Mouse (Mus musculus) midbrain, embryonic 11.5 days (tissue): ENCODE measurements around the gene Samd4b. TPM values are rescaled to one million over a fixed set of nuclear protein-coding genes. Genes with fewer than 3 reads are reported as not detected.
A peak's percentile ranks its signal among the peaks of the same experiment; 100 is the strongest.

Source experiments
- ATAC-seq: fragments of 200-750 bp; cut with Nextera tagmentation; 2 replicates; pipeline ENCODE4 v1.8.0; 2017; ENCODE audit warnings: moderate TSS enrichment, moderate library complexity; ENCODE audit not compliant: low FRiP score
- DNase-seq: peaks from one replicate; pipeline ENCODE4 v3.0.0; 2015; ENCODE audit warnings: low spot score; ENCODE audit errors: missing footprints
- H3K27ac ChIP-seq: fragments of 300-500 bp; sonication (generic); 2 replicates; pipeline ENCODE4 v1.5.1; 2014; ENCODE audit warnings: low read depth, low read length
- H3K27me3 ChIP-seq: fragments of 300-500 bp; sonication (generic); 2 replicates; pipeline ENCODE4 v1.6.1; 2014; ENCODE audit warnings: mild to moderate bottlenecking, low read length, moderate library complexity, mixed read lengths; ENCODE audit not compliant: control insufficient read depth, insufficient read depth
- H3K36me3 ChIP-seq: fragments of 300-500 bp; sonication (generic); 2 replicates; pipeline ENCODE4 v1.6.1; 2014; ENCODE audit warnings: mild to moderate bottlenecking, low read length, moderate library complexity, mixed read lengths; ENCODE audit not compliant: control insufficient read depth, insufficient read depth
- H3K4me1 ChIP-seq: fragments of 300-500 bp; sonication (generic); 2 replicates; pipeline ENCODE4 v1.6.1; 2014; ENCODE audit warnings: low read length; ENCODE audit not compliant: control insufficient read depth, insufficient read depth
- H3K4me2 ChIP-seq: fragments of 300-500 bp; sonication (generic); 2 replicates; pipeline ENCODE4 v1.6.1; 2014; ENCODE audit warnings: mild to moderate bottlenecking, moderate library complexity
- H3K4me3 ChIP-seq: fragments of 300-500 bp; sonication (generic); 2 replicates; pipeline ENCODE4 v1.5.1; 2014; ENCODE audit warnings: low read depth, low read length
- H3K9ac ChIP-seq: fragments of 300-500 bp; sonication (generic); 2 replicates; pipeline ENCODE4 v1.6.1; 2014; ENCODE audit warnings: low read length
- H3K9me3 ChIP-seq: fragments of 300-500 bp; sonication (generic); 2 replicates; pipeline ENCODE4 v1.6.1; 2016; ENCODE audit warnings: low read length; ENCODE audit not compliant: control insufficient read depth
- WGBS: fragments of 180-500 bp; shearing (Covaris S2); extraction: QIAGEN DNeasy Blood & Tissue Kit; methylation state at CpG from one replicate; pipeline ENCODE4 v1.1.7; 2014; 5-methylcytosine and 5-hydroxymethylcytosine counted together
- polyA plus RNA-seq: library from polyadenylated mRNA; unstranded; fragments of >200 nt; fragmentation: Nextera tagmentation; extraction: Ambion mirVana; gene quantifications from 2 replicates; pipeline ENCODE4 v1.2.1, GENCODE M21; 2014

The Samd4b gene
- polyA plus RNA-seq, 1 experiment from 2014 or later: 27.8 TPM

DNA sequence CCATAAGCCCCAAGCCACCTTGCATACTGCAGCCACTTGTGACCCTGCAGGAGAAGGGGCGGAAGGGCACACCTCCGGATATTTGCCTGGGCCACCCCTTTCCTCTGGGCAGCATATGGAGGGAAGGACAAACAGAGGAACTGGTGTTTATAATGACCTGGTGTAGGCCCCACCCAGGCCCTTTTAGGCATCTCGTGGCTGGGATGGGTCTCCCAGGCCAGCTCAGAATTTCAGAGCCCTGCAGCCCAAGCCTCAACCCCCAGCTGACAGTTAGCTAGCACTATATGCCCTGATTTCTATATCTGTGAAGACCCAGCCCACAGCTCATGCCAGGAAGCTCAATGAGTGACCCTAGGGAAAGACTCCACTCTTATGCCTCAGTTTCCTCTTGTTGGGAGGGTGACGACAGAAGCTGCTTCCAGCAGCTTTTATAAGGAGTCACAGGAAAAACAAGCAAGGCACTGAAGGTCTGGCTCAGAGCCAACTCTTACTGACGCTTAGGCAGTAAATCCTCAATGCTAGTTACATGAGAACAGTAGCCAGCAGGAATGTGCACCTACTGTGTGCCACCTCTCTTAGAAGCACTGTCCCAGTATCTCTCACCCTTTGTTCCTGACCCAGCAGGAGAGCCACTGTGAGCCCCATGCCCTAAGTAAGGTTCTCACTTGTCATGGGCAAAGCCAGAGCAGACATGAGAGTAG is 26.8 kb downstream of the Samd4b start:
- no peaks in the 10 kb centered on the region for H3K27me3 ChIP-seq
- ATAC-seq (no peak), DNase-seq (no peak)
- no peak overlapping the region for H3K4me3 ChIP-seq
- 67% methylated on average over 5 of the region's 5 CpGs for WGBS
- H3K9me3 ChIP-seq: no peaks in the 10 kb centered on the region
- H3K27ac ChIP-seq: no peak overlapping the region
- H3K36me3 ChIP-seq: peaks cover 8% of the 10 kb centered on the region; the same call in 1 of the 2 replicates
- no peak overlapping the region for H3K9ac ChIP-seq
- no peaks in the 10 kb centered on the region for H3K4me1 ChIP-seq
- no peak overlapping the region for H3K4me2 ChIP-seq

DNA sequence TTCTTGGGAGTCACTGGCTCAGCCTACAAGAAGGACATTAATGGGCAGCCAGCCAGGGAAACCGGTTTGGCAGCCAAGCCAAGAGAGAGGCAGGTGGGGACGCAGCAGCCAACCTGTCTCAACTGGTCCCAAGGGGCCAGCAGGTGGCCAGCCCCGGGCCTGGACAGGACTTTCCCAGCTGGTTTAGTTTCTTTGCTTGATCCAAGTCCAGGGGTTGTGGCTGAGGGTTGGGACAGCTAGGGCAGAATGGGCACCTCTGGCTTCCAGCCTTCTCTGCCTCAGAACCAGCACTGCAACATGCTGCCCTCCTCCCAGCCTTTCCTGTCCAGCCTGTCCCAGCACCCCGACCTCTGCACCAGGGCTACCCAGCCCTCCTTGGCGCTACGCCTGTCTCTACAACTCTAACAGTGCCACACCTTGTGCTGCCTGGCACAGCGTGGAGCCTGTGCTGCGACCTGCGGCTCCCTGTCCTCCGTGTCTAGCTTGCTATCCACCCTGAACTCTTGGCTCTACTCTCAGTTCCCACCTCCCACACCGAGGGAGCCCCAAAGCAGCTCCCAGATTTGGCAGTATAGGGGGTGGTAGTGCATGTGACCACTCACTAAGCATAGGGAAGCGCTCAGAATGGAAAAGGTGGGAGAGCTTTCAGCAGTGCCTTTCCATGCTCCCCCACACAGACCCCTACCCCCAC is 27.5 kb downstream of the Samd4b start:
- Histone ChIP-seq H3K9ac (no peak overlapping the region), H3K27me3 (no peaks in the 10 kb centered on the region), H3K4me2 (no peak overlapping the region), H3K4me1 (no peaks in the 10 kb centered on the region), H3K36me3 (peaks cover 8% of the 10 kb centered on the region; the same call in 1 of the 2 replicates), H3K27ac (no peak overlapping the region), H3K4me3 (no peak overlapping the region), H3K9me3 (no peaks in the 10 kb centered on the region)
- WGBS: 74% methylated on average over 12 of the region's 12 CpGs
- ATAC-seq: no peak
- DNase-seq: no peak

GRCm38 (mm10) chr7:28568253-28568652 is 29.7 kb downstream of the Samd4b start:
- Histone ChIP-seq H3K9ac (no peak overlapping the region), H3K4me3 (no peak overlapping the region), H3K9me3 (no peaks in the 10 kb centered on the region), H3K36me3 (peaks cover 18% of the 10 kb centered on the region), H3K4me1 (no peaks in the 10 kb centered on the region), H3K4me2 (no peak overlapping the region), H3K27ac (no peak overlapping the region), H3K27me3 (no peaks in the 10 kb centered on the region)
- DNase-seq (peak; percentile 92), ATAC-seq (peak; percentile 38; the same call in 1 of the 2 replicates)

GRCm38 (mm10) chr7:28567539-28567938 is 30.4 kb downstream of the Samd4b start:
- no peak for DNase-seq
- 86% methylated on average over 4 of the region's 4 CpGs for WGBS
- Histone ChIP-seq H3K9me3 (no peaks in the 10 kb centered on the region), H3K4me2 (no peak overlapping the region), H3K4me3 (no peak overlapping the region), H3K27ac (no peak overlapping the region), H3K4me1 (no peaks in the 10 kb centered on the region), H3K27me3 (no peaks in the 10 kb centered on the region), H3K36me3 (peaks cover 21% of the 10 kb centered on the region), H3K9ac (no peak overlapping the region)
- ATAC-seq: no peak

DNA sequence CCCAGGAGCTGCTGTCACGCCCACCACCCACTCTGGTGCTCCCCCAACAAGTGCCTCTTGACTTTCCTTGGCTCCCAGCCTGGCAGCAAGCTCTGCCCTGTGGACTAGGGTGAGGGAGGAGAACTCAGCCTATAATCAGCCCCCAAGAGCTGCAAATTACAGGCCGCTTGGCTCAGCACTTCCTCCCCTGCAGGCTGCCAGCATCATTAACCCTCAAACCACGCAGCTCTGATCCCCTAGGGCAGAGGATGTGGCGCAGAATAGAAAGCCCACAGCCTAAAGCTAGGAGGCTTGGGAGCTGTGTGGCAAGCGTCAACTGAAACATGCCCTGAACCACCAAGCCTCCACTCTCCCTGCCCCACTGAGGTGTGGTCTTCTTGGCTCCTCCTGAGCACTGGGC is 32.5 kb downstream of the Samd4b start:
- Histone ChIP-seq H3K4me2 (no peak overlapping the region), H3K36me3 (peaks cover 27% of the 10 kb centered on the region), H3K27me3 (no peaks in the 10 kb centered on the region), H3K27ac (no peak overlapping the region), H3K4me1 (no peaks in the 10 kb centered on the region), H3K9me3 (no peaks in the 10 kb centered on the region), H3K4me3 (no peak overlapping the region), H3K9ac (no peak overlapping the region)
- 93% methylated on average over 5 of the region's 5 CpGs for WGBS
- ATAC-seq (no peak), DNase-seq (no peak)

DNA sequence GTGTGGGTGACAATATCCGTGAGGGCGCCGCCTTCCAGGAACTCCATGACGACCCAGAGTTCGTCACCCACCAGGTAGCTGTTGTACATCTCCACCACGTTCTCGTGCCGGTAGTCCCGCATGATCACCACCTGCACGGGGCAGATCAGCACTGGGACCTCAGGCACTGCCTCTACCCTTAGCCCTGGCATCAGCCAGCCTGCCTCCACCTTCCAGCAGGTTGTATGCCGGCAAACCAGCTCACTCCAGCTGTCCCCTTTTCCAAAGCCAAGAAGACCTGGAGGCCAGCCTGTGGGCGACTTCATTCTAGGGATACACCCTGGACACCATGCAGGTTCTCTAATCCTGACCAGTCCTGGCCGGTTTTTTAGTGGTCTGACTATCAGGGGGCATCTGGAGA is 35.0 kb downstream of the Samd4b start:
- Histone ChIP-seq H3K4me2 (no peak overlapping the region), H3K4me1 (no peaks in the 10 kb centered on the region), H3K27ac (no peak overlapping the region), H3K9ac (no peak overlapping the region), H3K4me3 (no peak overlapping the region), H3K36me3 (peaks cover 28% of the 10 kb centered on the region), H3K27me3 (no peaks in the 10 kb centered on the region), H3K9me3 (no peaks in the 10 kb centered on the region)
- no peak for ATAC-seq
- 94% methylated on average over 13 of the region's 13 CpGs for WGBS
- no peak for DNase-seq

DNA sequence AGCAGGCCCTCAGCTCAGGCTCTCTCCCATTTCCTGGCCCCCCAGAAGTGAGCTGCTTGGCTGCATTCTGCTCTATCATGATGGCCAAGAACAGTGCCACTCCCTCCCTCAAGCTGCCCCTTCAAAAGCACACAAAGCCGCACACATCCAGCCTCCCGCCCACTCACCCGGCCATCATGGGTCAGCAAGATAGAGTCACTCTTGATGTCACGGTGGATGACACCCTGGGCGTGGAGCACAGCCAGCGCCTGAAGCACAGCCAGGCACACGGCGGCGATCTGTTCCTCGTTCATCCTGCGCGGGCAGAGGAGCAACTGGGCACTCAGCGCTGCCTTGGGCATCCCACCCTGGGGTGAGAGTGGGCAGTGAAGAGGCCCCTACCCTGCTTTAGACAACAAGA is 35.6 kb downstream of the Samd4b start:
- peaks cover 27% of the 10 kb centered on the region for H3K36me3 ChIP-seq
- ATAC-seq (no peak), DNase-seq (no peak)
- H3K27ac ChIP-seq: no peak overlapping the region
- no peak overlapping the region for H3K4me3 ChIP-seq
- no peak overlapping the region for H3K9ac ChIP-seq
- 94% methylated on average over 13 of the region's 13 CpGs for WGBS
- no peaks in the 10 kb centered on the region for H3K9me3 ChIP-seq
- no peaks in the 10 kb centered on the region for H3K27me3 ChIP-seq
- H3K4me2 ChIP-seq: no peak overlapping the region
- H3K4me1 ChIP-seq: no peaks in the 10 kb centered on the region

DNA sequence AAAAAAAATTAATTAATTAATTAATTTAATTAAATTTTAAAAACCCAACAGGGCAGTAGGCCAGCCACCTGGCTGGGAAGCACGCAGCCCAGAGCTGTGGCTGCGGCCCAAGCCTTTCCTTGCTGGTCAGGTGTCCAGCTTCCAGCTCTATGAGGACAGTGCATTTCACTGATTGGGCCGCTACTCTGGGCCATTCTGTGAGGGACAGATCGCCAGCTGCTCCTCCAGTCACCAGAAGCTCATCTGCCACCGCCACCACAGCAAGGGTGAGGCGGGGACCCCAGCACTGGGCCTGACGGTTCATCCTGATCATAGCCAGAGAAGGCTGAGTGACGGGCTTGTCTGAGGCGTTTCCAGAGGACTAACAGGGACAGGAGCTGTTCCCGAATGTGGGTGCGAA is 36.0 kb downstream of the Samd4b start:
- no peak overlapping the region for H3K4me3 ChIP-seq
- WGBS: 87% methylated on average over 11 of the region's 11 CpGs
- H3K4me2 ChIP-seq: no peak overlapping the region
- H3K4me1 ChIP-seq: no peaks in the 10 kb centered on the region
- ATAC-seq (no peak), DNase-seq (no peak)
- no peak overlapping the region for H3K27ac ChIP-seq
- no peak overlapping the region for H3K9ac ChIP-seq
- H3K36me3 ChIP-seq: peaks cover 26% of the 10 kb centered on the region
- H3K27me3 ChIP-seq: no peaks in the 10 kb centered on the region
- no peaks in the 10 kb centered on the region for H3K9me3 ChIP-seq

DNA sequence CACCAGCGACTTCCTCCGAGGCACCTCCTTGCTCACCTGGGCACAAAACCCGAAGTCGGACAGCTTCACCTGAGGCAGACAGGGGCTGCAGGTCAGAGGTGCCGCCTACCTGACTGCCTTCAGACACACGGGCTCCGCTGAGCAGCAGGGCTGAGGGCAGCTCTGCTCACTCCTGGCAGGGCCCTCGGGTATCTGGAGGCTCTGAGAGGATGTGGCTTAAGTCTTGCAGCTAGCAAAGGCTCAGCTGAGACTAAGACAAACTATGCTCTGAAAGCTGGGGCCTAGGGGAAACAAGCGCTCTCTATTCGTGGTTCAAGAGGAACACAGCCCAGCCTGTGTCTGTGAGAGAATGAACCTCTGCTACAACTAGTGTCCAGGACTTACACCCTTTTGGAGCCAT is 37.1 kb downstream of the Samd4b start:
- H3K4me1 ChIP-seq: no peaks in the 10 kb centered on the region
- peaks cover 22% of the 10 kb centered on the region for H3K36me3 ChIP-seq
- H3K4me3 ChIP-seq: no peak overlapping the region
- no peak overlapping the region for H3K9ac ChIP-seq
- 91% methylated on average over 10 of the region's 10 CpGs for WGBS
- no peak overlapping the region for H3K4me2 ChIP-seq
- DNase-seq: no peak
- ATAC-seq: no peak
- H3K9me3 ChIP-seq: no peaks in the 10 kb centered on the region
- H3K27ac ChIP-seq: no peak overlapping the region
- H3K27me3 ChIP-seq: no peaks in the 10 kb centered on the region
